Mouse (Mus musculus): ENCODE measurements around the gene Cox11. TPM values are rescaled to one million over a fixed set of nuclear protein-coding genes. Genes with fewer than 3 reads are reported as not detected.

The Cox11 gene
- polyA plus RNA-seq, 1 experiment from 2014 or later, result 39.7 TPM

DNA sequence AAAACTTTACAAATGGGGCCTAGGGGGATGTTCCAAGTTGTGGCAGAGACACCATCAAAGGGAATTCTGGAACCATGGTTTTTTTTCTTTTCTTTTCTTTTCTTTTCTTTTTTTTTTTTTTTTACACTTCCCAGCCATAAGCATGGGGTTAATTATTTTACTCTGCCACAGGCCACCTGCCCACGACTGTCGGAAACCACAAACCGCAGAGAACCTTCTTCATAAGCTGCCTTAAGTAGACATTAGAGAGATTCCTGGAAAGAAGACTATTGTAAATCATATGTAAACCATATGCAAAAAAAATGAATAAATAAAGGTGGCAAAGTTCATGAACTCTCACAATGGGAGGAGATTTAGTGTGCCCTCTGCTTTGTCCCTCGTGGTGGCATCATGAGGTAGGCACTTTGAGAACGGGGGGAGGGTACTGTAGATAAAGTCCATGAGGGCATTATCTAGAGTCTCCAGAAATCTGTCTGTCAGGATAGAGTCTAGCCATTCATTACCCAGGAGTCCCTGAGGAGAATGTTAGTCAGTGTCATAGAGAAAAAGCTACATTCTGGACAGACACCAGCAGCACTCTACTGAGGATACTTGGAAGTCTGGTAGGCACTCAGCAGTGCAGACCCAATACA, 37.6 kb downstream of the Cox11 start:
- WGBS, result 82% methylated on average over 5 of the region's 5 CpGs
- no peaks in the 10 kb centered on the region for H3K9me3 ChIP-seq (replicated peaks; ENCODE audit: control insufficient read depth, low read length, poor library complexity, severe bottlenecking)
- ATAC-seq, result no peak
- H3K36me3 ChIP-seq (ENCODE audit: control insufficient read depth, insufficient read depth, low read length), result no peaks in the 10 kb centered on the region
- H3K4me1 ChIP-seq (ENCODE audit: control insufficient read depth, insufficient read depth, low read length), result no peaks in the 10 kb centered on the region
- H3K27me3 ChIP-seq (ENCODE audit: control insufficient read depth, insufficient read depth, low read depth, low read length), result no peaks in the 10 kb centered on the region
- H3K9ac ChIP-seq (ENCODE audit: low read depth, low read length), result no peak overlapping the region
- H3K4me2 ChIP-seq (ENCODE audit: low read length), result no peak overlapping the region
- H3K27ac ChIP-seq (ENCODE audit: low read length), result no peak overlapping the region
- no peak overlapping the region for H3K4me3 ChIP-seq (ENCODE audit: low read depth, low read length)

DNA sequence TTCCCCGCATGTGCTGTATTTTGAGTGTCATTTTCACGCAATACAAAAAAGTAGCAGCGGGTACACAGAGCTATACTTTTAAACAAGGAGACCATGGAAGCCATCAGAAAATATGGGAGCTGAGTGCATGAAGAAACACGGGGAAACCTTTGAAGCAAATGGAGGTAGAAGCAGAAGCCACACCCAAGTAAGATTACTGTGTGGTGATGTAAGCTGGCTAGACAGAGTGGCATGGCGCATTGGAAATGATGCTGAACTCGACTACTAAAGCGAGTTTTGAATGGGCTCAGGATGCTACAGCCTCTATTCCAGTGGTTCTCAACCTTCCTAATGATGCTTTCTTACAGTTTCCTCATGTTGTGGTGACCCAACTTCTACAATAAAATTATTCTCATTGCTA, 39.1 kb downstream of the Cox11 start:
- H3K4me3 ChIP-seq (ENCODE audit: low read depth, low read length), result no peak overlapping the region
- no peaks in the 10 kb centered on the region for H3K9me3 ChIP-seq (replicated peaks; ENCODE audit: control insufficient read depth, low read length, poor library complexity, severe bottlenecking)
- H3K4me2 ChIP-seq (ENCODE audit: low read length), result no peak overlapping the region
- H3K36me3 ChIP-seq (ENCODE audit: control insufficient read depth, insufficient read depth, low read length), result no peaks in the 10 kb centered on the region
- no peak overlapping the region for H3K27ac ChIP-seq (ENCODE audit: low read length)
- H3K27me3 ChIP-seq (ENCODE audit: control insufficient read depth, insufficient read depth, low read depth, low read length), result no peaks in the 10 kb centered on the region
- 87% methylated on average over 7 of the region's 7 CpGs for WGBS
- no peak overlapping the region for H3K9ac ChIP-seq (ENCODE audit: low read depth, low read length)
- no peaks in the 10 kb centered on the region for H3K4me1 ChIP-seq (ENCODE audit: control insufficient read depth, insufficient read depth, low read length)
- no peak for ATAC-seq

DNA sequence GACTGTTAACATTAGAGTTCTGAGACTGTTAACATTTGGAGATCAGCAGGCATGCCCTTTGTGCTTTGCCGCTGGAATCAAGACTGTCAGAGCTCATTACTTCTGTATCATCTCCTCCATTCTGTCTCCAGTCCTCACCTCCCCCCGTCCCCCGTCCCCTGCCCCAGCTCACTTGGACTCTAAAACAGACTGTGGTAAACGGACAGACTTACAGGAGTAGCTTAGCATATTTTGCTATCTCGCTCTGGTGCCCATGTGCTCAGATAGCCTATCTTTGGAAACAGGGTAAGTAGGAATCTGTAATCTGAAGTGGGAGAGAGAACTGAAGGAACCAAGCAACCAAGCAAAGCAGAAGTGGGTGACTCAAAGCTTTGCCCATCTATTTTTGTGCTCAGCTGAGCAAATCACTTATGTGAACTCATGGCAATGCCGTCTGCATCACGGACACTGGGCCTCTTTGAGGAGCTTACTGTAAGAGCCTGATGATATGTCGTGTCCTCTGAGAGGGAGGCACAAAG, 39.9 kb downstream of the Cox11 start:
- no peaks in the 10 kb centered on the region for H3K27me3 ChIP-seq (ENCODE audit: control insufficient read depth, insufficient read depth, low read depth, low read length)
- H3K4me1 ChIP-seq (ENCODE audit: control insufficient read depth, insufficient read depth, low read length), result no peaks in the 10 kb centered on the region
- WGBS, result 71% methylated on average over 8 of the region's 8 CpGs
- no peak overlapping the region for H3K4me3 ChIP-seq (ENCODE audit: low read depth, low read length)
- no peaks in the 10 kb centered on the region for H3K9me3 ChIP-seq (replicated peaks; ENCODE audit: control insufficient read depth, low read length, poor library complexity, severe bottlenecking)
- H3K27ac ChIP-seq (ENCODE audit: low read length), result no peak overlapping the region
- ATAC-seq, result no peak
- no peak overlapping the region for H3K4me2 ChIP-seq (ENCODE audit: low read length)
- H3K9ac ChIP-seq (ENCODE audit: low read depth, low read length), result no peak overlapping the region
- no peaks in the 10 kb centered on the region for H3K36me3 ChIP-seq (ENCODE audit: control insufficient read depth, insufficient read depth, low read length)

DNA sequence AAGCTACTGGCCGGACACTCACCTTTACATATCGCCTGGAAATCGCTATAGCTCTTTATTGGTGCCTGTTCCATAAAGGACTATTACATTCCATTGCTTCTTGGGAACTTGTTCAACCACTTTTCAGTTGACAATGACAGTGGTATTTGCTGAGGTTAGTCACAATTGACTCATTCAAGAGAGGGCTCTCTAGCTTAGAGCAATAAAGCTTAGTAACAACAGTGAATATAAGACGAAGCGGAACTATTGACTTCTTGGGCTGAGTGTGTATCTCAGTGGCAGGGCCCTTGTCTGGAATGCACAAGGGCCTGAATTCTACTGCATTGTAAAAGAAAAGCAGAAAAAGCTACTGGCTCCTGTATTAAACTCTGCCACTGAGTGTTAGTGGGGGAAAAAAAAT, 40.6 kb downstream of the Cox11 start:
- no peak for ATAC-seq
- Histone ChIP-seq H3K27me3 (ENCODE audit: control insufficient read depth, insufficient read depth, low read depth, low read length) (no peaks in the 10 kb centered on the region), H3K9ac (ENCODE audit: low read depth, low read length) (no peak overlapping the region), H3K4me2 (ENCODE audit: low read length) (no peak overlapping the region), H3K27ac (ENCODE audit: low read length) (no peak overlapping the region), H3K9me3 (replicated peaks; ENCODE audit: control insufficient read depth, low read length, poor library complexity, severe bottlenecking) (no peaks in the 10 kb centered on the region), H3K4me3 (ENCODE audit: low read depth, low read length) (no peak overlapping the region), H3K36me3 (ENCODE audit: control insufficient read depth, insufficient read depth, low read length) (no peaks in the 10 kb centered on the region), H3K4me1 (ENCODE audit: control insufficient read depth, insufficient read depth, low read length) (no peaks in the 10 kb centered on the region)
- WGBS, result 78% methylated on average over 5 of the region's 5 CpGs

DNA sequence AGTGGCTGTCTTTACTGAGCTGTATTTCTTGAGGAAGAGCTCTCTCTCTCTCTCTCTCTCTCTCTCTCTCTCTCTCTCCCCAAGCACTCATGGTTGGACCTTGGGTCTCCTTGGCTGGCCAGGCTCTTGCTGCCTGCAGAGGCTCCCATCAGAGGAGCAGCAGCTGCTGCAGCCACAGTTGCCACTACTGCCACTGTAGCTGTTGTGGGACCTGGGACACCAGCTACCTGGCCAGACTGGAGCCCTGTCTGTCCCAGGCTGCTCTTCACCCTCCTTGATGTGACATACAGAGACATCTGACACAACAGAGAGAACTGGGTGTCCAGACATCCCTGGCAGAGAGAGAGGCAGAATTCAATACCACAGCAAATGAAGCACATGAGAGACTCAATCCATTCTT, 43.2 kb downstream of the Cox11 start:
- Histone ChIP-seq H3K36me3 (ENCODE audit: control insufficient read depth, insufficient read depth, low read length) (no peaks in the 10 kb centered on the region), H3K9ac (ENCODE audit: low read depth, low read length) (no peak overlapping the region), H3K9me3 (replicated peaks; ENCODE audit: control insufficient read depth, low read length, poor library complexity, severe bottlenecking) (no peaks in the 10 kb centered on the region), H3K27ac (ENCODE audit: low read length) (no peak overlapping the region), H3K4me3 (ENCODE audit: low read depth, low read length) (no peak overlapping the region), H3K27me3 (ENCODE audit: control insufficient read depth, insufficient read depth, low read depth, low read length) (no peaks in the 10 kb centered on the region), H3K4me1 (ENCODE audit: control insufficient read depth, insufficient read depth, low read length) (peaks cover 2% of the 10 kb centered on the region; the same call in 1 of the 2 replicates), H3K4me2 (ENCODE audit: low read length) (no peak overlapping the region)
- ATAC-seq, result no peak

DNA sequence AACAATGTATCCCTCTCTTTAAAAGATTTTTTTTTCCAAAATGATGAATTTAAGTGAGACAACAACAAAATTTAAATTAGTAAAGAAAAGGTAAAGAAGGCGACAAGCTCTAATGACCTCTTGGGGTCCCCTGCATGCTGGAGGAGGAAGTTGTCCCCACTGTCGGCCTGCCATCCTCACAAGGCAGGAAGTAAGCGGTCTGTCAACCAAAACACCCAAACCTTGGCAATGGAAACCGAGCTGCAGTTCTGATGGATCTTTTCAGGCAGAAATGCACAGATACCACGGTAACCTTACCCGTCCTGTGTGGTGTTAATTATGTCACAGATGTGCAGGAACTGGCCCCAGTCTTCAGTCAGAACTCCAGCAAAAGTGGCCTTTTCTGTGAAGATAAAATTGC, 46.8 kb downstream of the Cox11 start:
- Histone ChIP-seq H3K4me1 (ENCODE audit: control insufficient read depth, insufficient read depth, low read length) (peaks cover 2% of the 10 kb centered on the region; the same call in 1 of the 2 replicates), H3K27ac (ENCODE audit: low read length) (no peak overlapping the region), H3K4me2 (ENCODE audit: low read length) (no peak overlapping the region), H3K27me3 (ENCODE audit: control insufficient read depth, insufficient read depth, low read depth, low read length) (no peaks in the 10 kb centered on the region), H3K4me3 (ENCODE audit: low read depth, low read length) (no peak overlapping the region), H3K9ac (ENCODE audit: low read depth, low read length) (no peak overlapping the region), H3K36me3 (ENCODE audit: control insufficient read depth, insufficient read depth, low read length) (no peaks in the 10 kb centered on the region), H3K9me3 (replicated peaks; ENCODE audit: control insufficient read depth, low read length, poor library complexity, severe bottlenecking) (no peaks in the 10 kb centered on the region)
- 74% methylated on average over 6 of the region's 6 CpGs for WGBS
- no peak for ATAC-seq

DNA sequence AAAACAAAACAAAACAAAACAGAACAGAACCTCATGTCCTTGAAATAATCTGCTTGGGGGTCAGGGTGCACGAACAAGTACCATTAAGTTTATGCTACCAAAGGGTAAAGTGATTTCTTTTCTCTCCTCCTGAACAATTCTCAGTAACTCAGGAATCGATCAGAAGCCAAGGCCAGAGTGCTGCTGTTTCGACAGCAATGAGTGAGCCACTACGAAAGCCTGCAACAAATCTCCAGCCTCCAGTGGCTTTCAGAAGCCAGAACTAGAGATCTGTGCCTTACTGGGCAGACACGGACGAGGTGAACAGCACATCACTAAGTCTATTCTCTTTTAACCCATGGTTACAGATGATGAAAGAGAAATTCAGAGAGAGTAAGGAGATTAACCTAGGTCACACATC, 47.2 kb downstream of the Cox11 start:
- no peak overlapping the region for H3K4me3 ChIP-seq (ENCODE audit: low read depth, low read length)
- no peak overlapping the region for H3K9ac ChIP-seq (ENCODE audit: low read depth, low read length)
- no peak overlapping the region for H3K27ac ChIP-seq (ENCODE audit: low read length)
- no peaks in the 10 kb centered on the region for H3K9me3 ChIP-seq (replicated peaks; ENCODE audit: control insufficient read depth, low read length, poor library complexity, severe bottlenecking)
- 61% methylated on average over 6 of the region's 6 CpGs for WGBS
- no peak overlapping the region for H3K4me2 ChIP-seq (ENCODE audit: low read length)
- peaks cover 2% of the 10 kb centered on the region; the same call in 1 of the 2 replicates for H3K4me1 ChIP-seq (ENCODE audit: control insufficient read depth, insufficient read depth, low read length)
- no peaks in the 10 kb centered on the region for H3K27me3 ChIP-seq (ENCODE audit: control insufficient read depth, insufficient read depth, low read depth, low read length)
- H3K36me3 ChIP-seq (ENCODE audit: control insufficient read depth, insufficient read depth, low read length), result no peaks in the 10 kb centered on the region
- ATAC-seq, result no peak

DNA sequence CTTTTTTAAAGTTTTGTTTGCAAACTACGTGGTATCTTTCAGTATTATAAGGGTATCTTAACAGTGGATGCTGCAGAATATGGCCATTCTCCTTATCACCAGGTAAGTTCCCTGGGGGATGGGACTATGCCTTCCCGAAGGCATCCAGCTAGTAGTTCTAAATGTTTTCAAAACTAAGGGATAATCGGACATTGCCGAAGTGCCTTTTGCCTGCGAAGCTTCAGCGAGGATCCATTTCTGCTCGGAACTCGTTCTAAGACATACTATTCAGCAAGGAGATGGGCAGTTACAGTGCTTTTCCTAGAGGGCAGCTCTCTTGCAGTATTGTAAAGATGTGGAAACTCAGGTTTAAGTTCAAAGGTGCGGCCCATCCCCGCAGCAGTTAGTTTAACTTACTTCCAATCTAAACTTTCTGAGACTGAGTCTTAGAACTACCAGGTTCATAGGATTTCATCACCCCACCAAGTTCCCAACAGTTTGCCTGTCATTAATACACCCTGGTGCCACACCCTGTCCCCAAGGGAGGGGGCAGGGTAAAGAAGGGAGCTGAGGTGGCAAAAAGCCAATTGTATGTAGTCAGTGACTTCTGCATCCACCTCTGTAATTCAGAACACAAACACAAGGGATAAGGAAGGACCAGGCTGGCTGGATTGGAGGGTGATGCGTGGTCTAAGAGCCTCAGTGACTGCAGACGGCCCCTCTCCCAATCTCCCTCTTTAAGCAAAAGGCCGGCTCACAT, 48.5 kb downstream of the Cox11 start:
- H3K27me3 ChIP-seq (ENCODE audit: control insufficient read depth, insufficient read depth, low read depth, low read length), result no peaks in the 10 kb centered on the region
- H3K4me2 ChIP-seq (ENCODE audit: low read length), result peak overlapping the region; percentile 86
- ATAC-seq, result no peak
- WGBS, result 73% methylated on average over 13 of the region's 13 CpGs
- peaks cover 2% of the 10 kb centered on the region; the same call in 1 of the 2 replicates for H3K4me1 ChIP-seq (ENCODE audit: control insufficient read depth, insufficient read depth, low read length)
- no peak overlapping the region for H3K27ac ChIP-seq (ENCODE audit: low read length)
- no peaks in the 10 kb centered on the region for H3K36me3 ChIP-seq (ENCODE audit: control insufficient read depth, insufficient read depth, low read length)
- H3K9me3 ChIP-seq (replicated peaks; ENCODE audit: control insufficient read depth, low read length, poor library complexity, severe bottlenecking), result no peaks in the 10 kb centered on the region
- no peak overlapping the region for H3K9ac ChIP-seq (ENCODE audit: low read depth, low read length)
- H3K4me3 ChIP-seq (ENCODE audit: low read depth, low read length), result peak overlapping the region; percentile 64

DNA sequence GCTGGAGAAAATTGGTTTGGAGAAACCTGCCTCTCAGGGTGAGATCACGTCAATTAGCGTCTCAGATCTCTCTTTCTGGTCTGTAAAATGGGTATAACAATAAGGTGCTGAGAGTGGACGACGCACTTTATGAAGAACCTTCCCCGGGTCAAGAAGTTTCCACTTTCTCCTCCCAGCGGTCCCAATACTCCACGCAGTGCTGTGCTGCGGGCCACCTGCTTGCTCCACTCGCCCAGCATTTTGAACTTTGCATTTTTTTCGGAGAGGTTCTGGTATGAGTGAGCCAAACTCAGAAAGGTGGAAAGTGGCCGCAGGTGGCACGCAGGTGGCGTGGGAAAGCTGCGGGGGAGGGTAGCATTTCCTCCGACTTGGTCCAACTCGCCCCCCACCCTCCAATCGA, 49.1 kb downstream of the Cox11 start:
- peak overlapping the region; percentile 86 for H3K4me2 ChIP-seq (ENCODE audit: low read length)
- H3K4me3 ChIP-seq (ENCODE audit: low read depth, low read length), result peak overlapping the region; percentile 64
- H3K36me3 ChIP-seq (ENCODE audit: control insufficient read depth, insufficient read depth, low read length), result no peaks in the 10 kb centered on the region
- WGBS, result 1% methylated on average over 17 of the region's 17 CpGs
- H3K27me3 ChIP-seq (ENCODE audit: control insufficient read depth, insufficient read depth, low read depth, low read length), result no peaks in the 10 kb centered on the region
- peak overlapping the region; percentile 72 for H3K9ac ChIP-seq (ENCODE audit: low read depth, low read length)
- no peak overlapping the region for H3K27ac ChIP-seq (ENCODE audit: low read length)
- H3K4me1 ChIP-seq (ENCODE audit: control insufficient read depth, insufficient read depth, low read length), result peaks cover 2% of the 10 kb centered on the region; the same call in 1 of the 2 replicates
- no peaks in the 10 kb centered on the region for H3K9me3 ChIP-seq (replicated peaks; ENCODE audit: control insufficient read depth, low read length, poor library complexity, severe bottlenecking)
- ATAC-seq, result peak; percentile 47
